Mouse (Mus musculus) liver, embryonic 13.5 days (tissue): ENCODE data around the gene Myb. TPM values are rescaled to one million over a fixed set of nuclear protein-coding genes. Genes with fewer than 3 reads are reported as not detected.

ENCODE experiments used
- ATAC-seq: fragments of 200-750 bp; cut with Nextera tagmentation; 2 replicates; pipeline ENCODE4 v1.8.0; 2017; ENCODE audit warnings: low read depth, mild to moderate bottlenecking, moderate number of reproducible peaks, moderate library complexity
- DNase-seq: peaks from one replicate; pipeline ENCODE4 v3.0.0; 2022
- H3K27ac ChIP-seq: fragments of 300-500 bp; sonication (generic); 2 replicates; pipeline ENCODE4 v1.5.1; 2015; ENCODE audit warnings: moderate library complexity, mild to moderate bottlenecking, inconsistent platforms
- H3K27me3 ChIP-seq: fragments of 300-500 bp; sonication (generic); 2 replicates; pipeline ENCODE4 v1.6.1; 2015; ENCODE audit warnings: mild to moderate bottlenecking, inconsistent platforms
- H3K36me3 ChIP-seq: fragments of 300-500 bp; sonication (generic); 2 replicates; pipeline ENCODE4 v1.6.1; 2015; ENCODE audit warnings: mild to moderate bottlenecking, inconsistent platforms
- H3K4me1 ChIP-seq: fragments of 300-500 bp; sonication (generic); replicated peaks from 2 replicates; pipeline ENCODE4 v1.6.1; 2015; ENCODE audit warnings: inconsistent platforms
- H3K4me2 ChIP-seq: fragments of 300-500 bp; sonication (generic); 2 replicates; pipeline ENCODE4 v1.6.1; 2015; ENCODE audit warnings: inconsistent platforms, mild to moderate bottlenecking, moderate library complexity
- H3K4me3 ChIP-seq: fragments of 300-500 bp; sonication (generic); replicated peaks from 2 replicates; pipeline ENCODE4 v1.5.1; 2015; ENCODE audit warnings: mild to moderate bottlenecking, inconsistent platforms
- H3K9ac ChIP-seq: fragments of 300-500 bp; sonication (generic); 2 replicates; pipeline ENCODE4 v1.6.1; 2015; ENCODE audit warnings: mild to moderate bottlenecking, inconsistent platforms
- H3K9me3 ChIP-seq: fragments of 300-500 bp; sonication (generic); replicated peaks from 2 replicates; pipeline ENCODE4 v1.6.1; 2016; ENCODE audit warnings: inconsistent platforms
- WGBS: fragments of 180-500 bp; shearing (Covaris S2); methylation state at CpG from one replicate; pipeline ENCODE4 v1.1.7; 2015; ENCODE audit not compliant: insufficient replicate concordance; 5-methylcytosine and 5-hydroxymethylcytosine counted together
- polyA plus RNA-seq: library from polyadenylated mRNA; unstranded; fragments of >200 nt; fragmentation: Nextera tagmentation; extraction: Ambion mirVana; gene quantifications from 2 replicates; pipeline ENCODE4 v1.2.1, GENCODE M21; 2015

Gene Myb
- polyA plus RNA-seq, 1 experiment from 2014 or later: 15.0 TPM

DNA sequence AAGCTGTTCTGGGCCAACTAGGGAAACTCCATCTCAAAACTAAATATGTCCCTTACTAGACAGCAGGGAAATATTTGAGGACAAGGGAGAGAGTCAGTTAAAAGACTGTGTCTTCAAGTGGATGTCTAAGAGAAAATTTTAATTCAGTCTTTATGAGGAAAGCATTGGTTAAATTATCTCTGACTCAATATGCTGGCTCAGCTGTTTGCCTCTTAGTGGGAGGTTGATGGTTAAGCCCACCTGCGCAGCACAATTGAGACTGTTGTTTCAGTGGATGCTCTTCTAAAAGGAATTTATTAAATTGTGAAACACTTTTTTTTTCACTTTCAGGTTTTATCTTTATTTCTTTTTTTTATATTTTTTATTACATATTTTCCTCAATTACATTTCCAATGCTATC lies 84.6 kb downstream of the Myb start:
- WGBS: 96% methylated on average over 1 of the region's 1 CpGs
- no peaks in the 10 kb centered on the region for H3K27me3 ChIP-seq
- ATAC-seq (no peak), DNase-seq (no peak)
- H3K27ac ChIP-seq: no peak overlapping the region
- H3K9me3 ChIP-seq: no peaks in the 10 kb centered on the region
- peaks cover 8% of the 10 kb centered on the region for H3K4me1 ChIP-seq
- no peaks in the 10 kb centered on the region for H3K36me3 ChIP-seq
- no peak overlapping the region for H3K4me3 ChIP-seq
- H3K4me2 ChIP-seq: no peak overlapping the region
- H3K9ac ChIP-seq: no peak overlapping the region

Other genes starting within 250 kb of the Myb start
- 4.3 and 4.4 TPM in 2 replicates for gene Ahi1, start 208.4 kb downstream of the Myb start, polyA plus RNA-seq
- 67.3 and 81.0 TPM in 2 replicates for gene Hbs1l, start 135.0 kb upstream of the Myb start, polyA plus RNA-seq
- gene Aldh8a1, start 216.3 kb upstream of the Myb start, polyA plus RNA-seq: 10.8 and 14.6 TPM in 2 replicates